Mouse (Mus musculus): ENCODE results near the gene Morn3. TPM values are rescaled to one million over a fixed set of nuclear protein-coding genes. Genes with fewer than 3 reads are reported as not detected.
A peak's percentile ranks its signal among the peaks of the same experiment; 100 is the strongest.

Morn3 gene
- polyA plus RNA-seq, 2 experiments = not detected

DNA sequence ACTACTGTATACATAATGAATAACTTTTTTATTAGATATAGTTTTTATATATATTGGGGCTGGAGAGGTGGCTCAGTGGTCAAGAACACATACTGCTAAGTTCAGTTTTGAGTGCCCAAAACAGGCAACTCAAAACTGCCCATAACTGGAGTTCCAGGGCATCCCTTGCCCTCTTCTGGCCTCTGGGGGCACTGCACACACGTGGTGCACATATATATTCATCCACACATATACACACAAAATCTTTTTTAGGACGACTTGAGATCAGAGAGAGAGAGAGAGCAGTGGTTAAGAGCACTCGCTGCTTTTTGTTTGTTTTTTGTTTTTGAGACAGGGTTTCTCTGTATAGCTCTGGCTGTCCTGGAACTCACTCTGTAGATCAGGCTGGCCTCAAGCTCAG, 15.5 kb downstream of the Morn3 start:
- Histone ChIP-seq H3K9me3 (ENCODE audit: control insufficient read depth, low read length) (no peaks in the 10 kb centered on the region), H3K4me2 (replicated peaks; ENCODE audit: low read depth, low read length, severe bottlenecking) (no peak overlapping the region), H3K9ac (ENCODE audit: low read depth, low read length, severe bottlenecking) (no peak overlapping the region), H3K27me3 (ENCODE audit: control insufficient read depth, insufficient read depth, low read length) (no peaks in the 10 kb centered on the region), H3K27ac (replicated peaks; ENCODE audit: low read depth, low read length) (no peak overlapping the region), H3K36me3 (ENCODE audit: control insufficient read depth, insufficient read depth, low read length) (peaks cover 22% of the 10 kb centered on the region), H3K4me1 (ENCODE audit: control insufficient read depth, insufficient read depth, low read length) (peaks cover 12% of the 10 kb centered on the region), H3K4me3 (replicated peaks; ENCODE audit: low read length) (no peak overlapping the region)
- no peak for TF ChIP-seq POLR2A (IDR thresholded peaks at IDR 0.05; ENCODE audit: borderline replicate concordance, extremely low read depth, insufficient read depth, insufficient read length)
- WGBS = 82% methylated on average over 3 of the region's 3 CpGs
- no peak for DNase-seq (ENCODE audit: low spot score)
- ATAC-seq (ENCODE audit: low FRiP score, low read depth) = no peak

DNA sequence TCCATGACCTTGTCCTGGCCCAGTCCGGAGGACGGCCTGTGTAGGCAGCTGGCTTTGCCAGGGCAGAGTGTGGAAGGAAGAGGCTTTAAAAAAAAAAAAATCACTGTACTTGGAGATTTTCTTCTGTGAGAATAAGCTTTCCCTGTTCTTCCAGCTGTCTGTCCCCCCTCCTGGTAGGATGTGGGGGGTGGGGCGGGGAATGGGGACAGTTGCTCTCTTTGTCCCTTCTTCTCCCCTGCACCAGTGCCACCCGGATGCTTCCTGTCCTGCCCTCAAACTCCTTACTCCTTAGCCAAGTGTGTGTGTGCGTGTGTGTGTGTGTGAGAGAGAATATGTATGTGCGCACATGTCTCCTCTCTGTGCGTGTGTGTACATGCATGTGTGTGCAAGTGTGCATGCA, 17.1 kb downstream of the Morn3 start:
- peak overlapping the region; percentile 33; the same call in 1 of the 2 replicates for H3K27ac ChIP-seq (replicated peaks; ENCODE audit: low read depth, low read length)
- H3K4me2 ChIP-seq (replicated peaks; ENCODE audit: low read depth, low read length, severe bottlenecking) = no peak overlapping the region
- peaks cover 19% of the 10 kb centered on the region for H3K4me1 ChIP-seq (ENCODE audit: control insufficient read depth, insufficient read depth, low read length)
- DNase-seq (ENCODE audit: low spot score) (no peak), ATAC-seq (ENCODE audit: low FRiP score, low read depth) (peak; percentile 13; the same call in 1 of the 2 replicates)
- H3K9me3 ChIP-seq (ENCODE audit: control insufficient read depth, low read length) = no peaks in the 10 kb centered on the region
- WGBS = 89% methylated on average over 7 of the region's 7 CpGs
- peaks cover 22% of the 10 kb centered on the region for H3K36me3 ChIP-seq (ENCODE audit: control insufficient read depth, insufficient read depth, low read length)
- H3K9ac ChIP-seq (ENCODE audit: low read depth, low read length, severe bottlenecking) = no peak overlapping the region
- H3K4me3 ChIP-seq (replicated peaks; ENCODE audit: low read length) = no peak overlapping the region
- H3K27me3 ChIP-seq (ENCODE audit: control insufficient read depth, insufficient read depth, low read length) = no peaks in the 10 kb centered on the region
- TF ChIP-seq POLR2A (IDR thresholded peaks at IDR 0.05; ENCODE audit: borderline replicate concordance, extremely low read depth, insufficient read depth, insufficient read length) = no peak

DNA sequence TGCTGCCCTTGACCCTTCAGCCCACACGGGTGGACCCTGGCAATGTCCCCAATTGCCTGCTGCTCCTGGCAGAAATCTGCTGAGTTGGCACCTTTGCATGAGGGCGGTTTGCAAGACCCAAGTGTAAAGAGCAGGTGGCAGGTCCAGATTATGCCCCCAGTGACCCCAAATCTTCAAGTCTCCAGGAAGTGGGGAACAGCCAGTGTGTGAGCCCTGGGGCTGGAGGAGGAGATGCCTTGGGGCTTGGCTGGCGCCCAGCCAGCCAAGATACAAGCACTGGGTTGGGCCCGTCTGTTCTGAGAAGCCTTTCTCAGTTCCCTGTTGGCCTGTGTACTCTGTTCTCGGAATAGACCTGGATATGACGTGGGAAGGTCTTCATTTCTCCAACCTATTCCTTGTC, 19.4 kb downstream of the Morn3 start:
- Histone ChIP-seq H3K4me3 (replicated peaks; ENCODE audit: low read length) (no peak overlapping the region), H3K27ac (replicated peaks; ENCODE audit: low read depth, low read length) (no peak overlapping the region), H3K27me3 (ENCODE audit: control insufficient read depth, insufficient read depth, low read length) (no peaks in the 10 kb centered on the region), H3K4me1 (ENCODE audit: control insufficient read depth, insufficient read depth, low read length) (peaks cover 23% of the 10 kb centered on the region), H3K36me3 (ENCODE audit: control insufficient read depth, insufficient read depth, low read length) (peaks cover 21% of the 10 kb centered on the region), H3K9ac (ENCODE audit: low read depth, low read length, severe bottlenecking) (no peak overlapping the region), H3K9me3 (ENCODE audit: control insufficient read depth, low read length) (no peaks in the 10 kb centered on the region), H3K4me2 (replicated peaks; ENCODE audit: low read depth, low read length, severe bottlenecking) (no peak overlapping the region)
- ATAC-seq (ENCODE audit: low FRiP score, low read depth) (no peak), DNase-seq (ENCODE audit: low spot score) (no peak)
- 60% methylated on average over 6 of the region's 6 CpGs for WGBS
- no peak for TF ChIP-seq POLR2A (IDR thresholded peaks at IDR 0.05; ENCODE audit: borderline replicate concordance, extremely low read depth, insufficient read depth, insufficient read length)

DNA sequence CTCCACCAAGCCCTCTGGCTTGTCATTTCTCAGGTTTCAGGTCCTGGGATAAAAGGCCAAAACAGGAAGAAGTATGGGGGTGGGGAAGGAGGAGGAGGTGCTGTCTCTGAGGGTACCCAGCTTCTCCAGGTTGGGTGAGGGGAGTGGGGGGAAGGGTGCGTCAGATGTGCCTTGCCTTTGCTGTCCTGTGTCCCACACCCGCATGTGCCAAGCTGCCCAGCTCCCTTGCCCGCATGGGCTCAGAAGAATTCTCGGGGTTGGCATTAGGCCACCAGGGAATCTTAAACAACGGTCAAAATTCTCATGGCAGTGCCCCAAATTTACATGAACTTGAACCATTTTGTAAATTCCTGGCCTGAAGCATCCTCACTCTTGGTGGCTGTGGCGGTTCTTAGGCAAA, 20.4 kb downstream of the Morn3 start:
- Histone ChIP-seq H3K9ac (ENCODE audit: low read depth, low read length, severe bottlenecking) (no peak overlapping the region), H3K4me2 (replicated peaks; ENCODE audit: low read depth, low read length, severe bottlenecking) (no peak overlapping the region), H3K27ac (replicated peaks; ENCODE audit: low read depth, low read length) (no peak overlapping the region), H3K36me3 (ENCODE audit: control insufficient read depth, insufficient read depth, low read length) (peaks cover 18% of the 10 kb centered on the region), H3K4me1 (ENCODE audit: control insufficient read depth, insufficient read depth, low read length) (peaks cover 23% of the 10 kb centered on the region), H3K4me3 (replicated peaks; ENCODE audit: low read length) (no peak overlapping the region), H3K27me3 (ENCODE audit: control insufficient read depth, insufficient read depth, low read length) (no peaks in the 10 kb centered on the region), H3K9me3 (ENCODE audit: control insufficient read depth, low read length) (no peaks in the 10 kb centered on the region)
- ATAC-seq (ENCODE audit: low FRiP score, low read depth) = no peak
- no peak for DNase-seq (ENCODE audit: low spot score)
- whole genome bisulfite sequencing = 59% methylated on average over 6 of the region's 6 CpGs
- no peak for TF ChIP-seq POLR2A (IDR thresholded peaks at IDR 0.05; ENCODE audit: borderline replicate concordance, extremely low read depth, insufficient read depth, insufficient read length)

DNA sequence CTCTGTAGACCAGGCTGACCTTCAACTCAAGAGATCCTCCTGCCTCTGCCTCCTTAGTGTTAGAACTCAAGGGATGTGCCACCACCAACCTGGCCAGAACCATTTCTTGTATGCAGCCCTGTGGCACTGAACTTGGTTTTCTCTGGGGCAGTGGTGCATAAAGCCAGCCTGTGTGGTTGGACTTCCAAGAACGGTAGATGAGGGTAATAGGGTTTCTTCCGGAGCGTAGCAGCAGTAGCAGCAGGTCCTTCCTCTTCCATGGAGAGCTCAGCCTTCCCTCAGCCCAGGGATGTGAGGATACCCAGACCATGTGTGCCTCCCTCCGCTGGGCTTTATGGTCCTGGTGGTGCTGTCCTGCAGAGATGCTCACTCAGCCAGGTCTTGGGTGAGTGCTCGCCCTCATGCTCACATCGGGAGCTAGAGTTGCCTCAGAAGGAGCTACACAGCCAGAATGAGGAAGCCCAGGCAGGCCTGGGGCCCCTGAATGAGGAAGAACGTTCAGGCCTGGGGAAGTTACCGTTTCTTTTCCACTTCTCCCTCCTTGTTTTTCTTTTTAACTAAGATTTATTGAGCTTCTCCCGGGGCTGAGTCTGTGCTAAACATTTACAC, 21.7 kb downstream of the Morn3 start:
- no peak for DNase-seq (ENCODE audit: low spot score)
- H3K4me2 ChIP-seq (replicated peaks; ENCODE audit: low read depth, low read length, severe bottlenecking) = no peak overlapping the region
- H3K9me3 ChIP-seq (ENCODE audit: control insufficient read depth, low read length) = no peaks in the 10 kb centered on the region
- no peak for TF ChIP-seq POLR2A (IDR thresholded peaks at IDR 0.05; ENCODE audit: borderline replicate concordance, extremely low read depth, insufficient read depth, insufficient read length)
- H3K9ac ChIP-seq (ENCODE audit: low read depth, low read length, severe bottlenecking) = no peak overlapping the region
- no peaks in the 10 kb centered on the region for H3K27me3 ChIP-seq (ENCODE audit: control insufficient read depth, insufficient read depth, low read length)
- no peak for ATAC-seq (ENCODE audit: low FRiP score, low read depth)
- H3K27ac ChIP-seq (replicated peaks; ENCODE audit: low read depth, low read length) = peak overlapping the region; percentile 20; the same call in 1 of the 2 replicates
- no peak overlapping the region for H3K4me3 ChIP-seq (replicated peaks; ENCODE audit: low read length)
- peaks cover 23% of the 10 kb centered on the region for H3K4me1 ChIP-seq (ENCODE audit: control insufficient read depth, insufficient read depth, low read length)
- H3K36me3 ChIP-seq (ENCODE audit: control insufficient read depth, insufficient read depth, low read length) = peaks cover 13% of the 10 kb centered on the region
- 65% methylated on average over 9 of the region's 9 CpGs for WGBS
